32 mouse cellular contexts compared by ENCODE assay signal in genomic region chr13:23462063-23462462, GRCm38 (mm10). TPM values are rescaled to one million over a fixed set of nuclear protein-coding genes. Genes with fewer than 3 reads are reported as not detected.
"Had no signal": no experiment of that assay in that cellular context is flagged by ENCODE, and none has a peak within 500 bp of the region (broad histone marks: within the 10 kb centered on the region; RNA-seq: fewer than 3 reads in every experiment).

No protein-coding gene starts in this region.

- H3K4me2 ChIP-seq: embryonic facial prominence, embryonic 12.5 days; embryonic facial prominence, embryonic 13.5 days; embryonic facial prominence, embryonic 15.5 days; forebrain, embryonic 12.5 days; forebrain, embryonic 13.5 days; forebrain, embryonic 15.5 days had no signal

- H3K27me3 ChIP-seq: embryonic facial prominence, embryonic 12.5 days; embryonic facial prominence, embryonic 15.5 days; forebrain, embryonic 13.5 days; forebrain, embryonic 15.5 days had no signal

- H3K36me3 ChIP-seq: embryonic facial prominence, embryonic 10.5 days; embryonic facial prominence, embryonic 12.5 days; embryonic facial prominence, embryonic 13.5 days; embryonic facial prominence, embryonic 15.5 days; forebrain, embryonic 10.5 days; forebrain, embryonic 12.5 days; forebrain, embryonic 15.5 days; heart, embryonic 10.5 days had no signal

- DNase-seq: cerebellum, adult 9-10 months; cerebellum, adult 9-11 months; cerebellum, postnatal 10 days; cerebellum, postnatal 14 days; cerebellum, postnatal 25 days; cerebellum, postnatal 36 days; embryo, embryonic 11 days; forebrain, postnatal 0 days; gastrocnemius, adult 2 months; gastrocnemius, postnatal 10 days; gastrocnemius, postnatal 14 days; gastrocnemius, postnatal 25 days; gastrocnemius, postnatal 36 days; heart, adult 2 months had no signal

- H3K9me3 ChIP-seq: embryonic facial prominence, embryonic 10.5 days; embryonic facial prominence, embryonic 12.5 days; embryonic facial prominence, embryonic 13.5 days; embryonic facial prominence, embryonic 15.5 days; forebrain, embryonic 10.5 days; forebrain, embryonic 12.5 days; forebrain, embryonic 13.5 days; forebrain, embryonic 15.5 days; heart, embryonic 10.5 days had no signal

- H3K4me3 ChIP-seq: embryonic facial prominence, embryonic 10.5 days; embryonic facial prominence, embryonic 12.5 days; embryonic facial prominence, embryonic 13.5 days; embryonic facial prominence, embryonic 15.5 days; erythroblast, embryonic 14.5 days; forebrain, embryonic 10.5 days; forebrain, embryonic 12.5 days; forebrain, embryonic 13.5 days; forebrain, embryonic 15.5 days; gastrocnemius, adult 2 months; heart, adult 2 months; heart, embryonic 10.5 days had no signal

- H3K27ac ChIP-seq: embryonic facial prominence, embryonic 10.5 days; embryonic facial prominence, embryonic 12.5 days; embryonic facial prominence, embryonic 13.5 days; embryonic facial prominence, embryonic 15.5 days; forebrain, embryonic 10.5 days; forebrain, embryonic 12.5 days; forebrain, embryonic 13.5 days; forebrain, embryonic 15.5 days; gastrocnemius, adult 2 months; heart, adult 2 months; heart, embryonic 10.5 days had no signal

- H3K9ac ChIP-seq: embryonic facial prominence, embryonic 12.5 days; embryonic facial prominence, embryonic 13.5 days; embryonic facial prominence, embryonic 15.5 days; forebrain, embryonic 12.5 days; forebrain, embryonic 13.5 days; forebrain, embryonic 15.5 days; forebrain, postnatal 0 days had no signal

RNA-seq across cellular contexts. Expression of gene Btn1a1, which starts 3.6 kb away (rescaled TPM):
- total RNA-seq: common myeloid progenitor, adult 5-6 weeks; gastrocnemius, adult 18-20 months; gastrocnemius, adult 2 months; gastrocnemius, adult 8-10 months; gastrocnemius, postnatal 10 days; gastrocnemius, postnatal 14 days; gastrocnemius, postnatal 25 days; gastrocnemius, postnatal 36 days; gastrocnemius, postnatal 4 days; granulocyte monocyte progenitor cell, adult 5-6 weeks; heart, adult 2 months; heart, adult 8-10 months had no signal
- polyA plus RNA-seq: embryonic facial prominence, embryonic 13.5 days; embryonic facial prominence, embryonic 15.5 days; forebrain, embryonic 10.5 days; forebrain, embryonic 13.5 days; forebrain, embryonic 14.5 days; heart, adult 2 months had no signal

RNA-seq across cellular contexts. Expression of gene Btn2a2, which starts 26.6 kb away (rescaled TPM):
- total RNA-seq: common myeloid progenitor, adult 5-6 weeks; forebrain, postnatal 0 days; gastrocnemius, adult 18-20 months; gastrocnemius, adult 2 months; gastrocnemius, adult 8-10 months; gastrocnemius, postnatal 14 days; gastrocnemius, postnatal 25 days; gastrocnemius, postnatal 36 days; granulocyte monocyte progenitor cell, adult 5-6 weeks; heart, adult 2 months; heart, adult 8-10 months had no signal
- polyA plus RNA-seq: erythroblast, embryonic 14.5 days; forebrain, embryonic 15.5 days; forebrain, postnatal 0 days; gonadal fat pad, adult 2 months; heart, adult 2 months had no signal
